ENCODE assay signal across 22 mouse cellular contexts in genomic region chr10:26351129-26351738, GRCm38 (mm10). TPM values are rescaled to one million over a fixed set of nuclear protein-coding genes. Genes with fewer than 3 reads are reported as not detected.
DNase-seq lines count a peak whose midpoint lies in the region; ATAC-seq and TF ChIP-seq lines count a peak whose summit lies in the region.
"Had no signal": no experiment of that assay in that cellular context is flagged by ENCODE, and none has a peak within 500 bp of the region (broad histone marks: within the 10 kb centered on the region; RNA-seq: fewer than 3 reads in every experiment).

No protein-coding gene starts in this region.

- peak; percentile 90 for DNase-seq in liver, adult 2 months (ENCODE audit: extremely low read depth, low read depth, low spot score)
- DNase-seq in liver, postnatal 0 days, result peak; percentile 33
- DNase-seq in B cell, adult 2 months, result no peak
- no peak for DNase-seq in frontal cortex, postnatal 36 days (ENCODE audit: low spot score in 2 of 2)
- DNase-seq: adrenal gland, postnatal 10 days; cerebellum, adult 9-11 months; gastrocnemius, adult 2 months; heart, postnatal 36 days; kidney, adult 2 months; kidney, postnatal 10 days had no signal

- H3K36me3 ChIP-seq in intestine, embryonic 16.5 days (ENCODE audit: control insufficient read depth, insufficient read depth, low read length), result peaks cover 3% of the 10 kb centered on the region; the same call in 1 of the 2 replicates
- no peaks in the 10 kb centered on the region; the same call in 1 of the 2 replicates for H3K36me3 ChIP-seq in intestine, embryonic 15.5 days
- peaks cover 27% of the 10 kb centered on the region for H3K36me3 ChIP-seq in embryonic facial prominence, embryonic 13.5 days
- H3K36me3 ChIP-seq in liver, adult 2 months (ENCODE audit: control insufficient read depth, insufficient read depth, low read length), result 0 out of 2 replicates have a peak, but pooled peaks cover 2% of the 10 kb centered on the region
- 0 out of 2 replicates have a peak, but pooled peaks cover 2% of the 10 kb centered on the region for H3K36me3 ChIP-seq in liver, postnatal 0 days (replicated peaks; ENCODE audit: insufficient read depth, low read length)

- no peak for TF ChIP-seq EP300 in liver, postnatal 0 days (IDR thresholded peaks at IDR 0.05; ENCODE audit: low read depth)

- 93% methylated on average over 7 of the region's 7 CpGs for WGBS in intestine, embryonic 16.5 days
- 89% methylated on average over 7 of the region's 7 CpGs for WGBS in intestine, embryonic 15.5 days
- WGBS in embryonic facial prominence, embryonic 13.5 days, result 80% methylated on average over 7 of the region's 7 CpGs
- 30% methylated on average over 7 of the region's 7 CpGs for whole genome bisulfite sequencing in liver, adult 2 months
- 65% methylated on average over 7 of the region's 7 CpGs for WGBS in liver, postnatal 0 days (ENCODE audit: insufficient replicate concordance)

- H3K9ac ChIP-seq in intestine, embryonic 16.5 days (ENCODE audit: low read depth, low read length), result no peak overlapping the region
- H3K9ac ChIP-seq in intestine, embryonic 15.5 days, result no peak overlapping the region
- no peak overlapping the region for H3K9ac ChIP-seq in embryonic facial prominence, embryonic 13.5 days
- no peak overlapping the region for H3K9ac ChIP-seq in liver, adult 2 months (ENCODE audit: low read depth, low read length)
- no peak overlapping the region for H3K9ac ChIP-seq in liver, postnatal 0 days (replicated peaks)
- H3K9ac ChIP-seq: embryonic facial prominence, embryonic 15.5 days; hindbrain, embryonic 14.5 days; limb, embryonic 12.5 days; lung, embryonic 15.5 days had no signal

- H3K9me3 ChIP-seq in intestine, embryonic 16.5 days (ENCODE audit: control insufficient read depth, low read length), result no peaks in the 10 kb centered on the region
- H3K9me3 ChIP-seq in intestine, embryonic 15.5 days, result no peaks in the 10 kb centered on the region
- peaks cover 3% of the 10 kb centered on the region; the same call in 1 of the 2 replicates for H3K9me3 ChIP-seq in embryonic facial prominence, embryonic 13.5 days
- H3K9me3 ChIP-seq in liver, postnatal 0 days (ENCODE audit: low read length), result no peaks in the 10 kb centered on the region
- H3K9me3 ChIP-seq: embryonic facial prominence, embryonic 15.5 days; heart, embryonic 10.5 days; limb, embryonic 12.5 days; lung, embryonic 15.5 days; midbrain, embryonic 10.5 days had no signal

- no peaks in the 10 kb centered on the region; the same call in 1 of the 2 replicates for H3K79me2 ChIP-seq in liver, adult 2 months (ENCODE audit: control insufficient read depth, insufficient read depth, low read length)

- no peak for TF ChIP-seq CTCF in liver, adult 2 months (IDR thresholded peaks at IDR 0.05; ENCODE audit: low read depth, low read length)
- no peak for TF ChIP-seq CTCF in liver, postnatal 0 days (IDR thresholded peaks at IDR 0.05; ENCODE audit: low read depth)

- H3K27ac ChIP-seq in intestine, embryonic 16.5 days (ENCODE audit: low read length), result no peak overlapping the region
- no peak overlapping the region for H3K27ac ChIP-seq in intestine, embryonic 15.5 days
- peak overlapping the region; percentile 44; the same call in 1 of the 2 replicates for H3K27ac ChIP-seq in embryonic facial prominence, embryonic 13.5 days
- H3K27ac ChIP-seq in liver, adult 2 months (replicated peaks; ENCODE audit: insufficient read depth, low read depth, low read length), result peak overlapping the region; percentile 23
- peak overlapping the region; percentile 58 for H3K27ac ChIP-seq in liver, postnatal 0 days (ENCODE audit: low read depth)
- H3K27ac ChIP-seq: embryonic facial prominence, embryonic 15.5 days; gastrocnemius, adult 2 months; heart, embryonic 10.5 days; hindbrain, embryonic 14.5 days; limb, embryonic 12.5 days; lung, embryonic 15.5 days; macrophage; midbrain, embryonic 10.5 days had no signal

- H3K27me3 ChIP-seq in intestine, embryonic 16.5 days (replicated peaks; ENCODE audit: control insufficient read depth, insufficient read depth, low read length), result no peaks in the 10 kb centered on the region
- no peaks in the 10 kb centered on the region for H3K27me3 ChIP-seq in intestine, embryonic 15.5 days (replicated peaks)
- no peaks in the 10 kb centered on the region for H3K27me3 ChIP-seq in embryonic facial prominence, embryonic 13.5 days
- H3K27me3 ChIP-seq in liver, adult 2 months (ENCODE audit: control insufficient read depth, insufficient read depth, low read length), result no peaks in the 10 kb centered on the region
- H3K27me3 ChIP-seq in liver, postnatal 0 days (ENCODE audit: insufficient read depth, low read length), result no peaks in the 10 kb centered on the region
- H3K27me3 ChIP-seq: embryonic facial prominence, embryonic 15.5 days; limb, embryonic 12.5 days; lung, embryonic 15.5 days; Patski had no signal

- no peak overlapping the region for H3K4me2 ChIP-seq in intestine, embryonic 16.5 days (ENCODE audit: low read depth, low read length)
- no peak overlapping the region for H3K4me2 ChIP-seq in intestine, embryonic 15.5 days (replicated peaks)
- H3K4me2 ChIP-seq in embryonic facial prominence, embryonic 13.5 days, result no peak overlapping the region
- H3K4me2 ChIP-seq in liver, postnatal 0 days (ENCODE audit: low read depth, low read length), result no peak overlapping the region
- H3K4me2 ChIP-seq: embryonic facial prominence, embryonic 15.5 days; hindbrain, embryonic 14.5 days; limb, embryonic 12.5 days; lung, embryonic 15.5 days had no signal

- no peak overlapping the region for H3K4me3 ChIP-seq in intestine, embryonic 16.5 days (ENCODE audit: low read length)
- no peak overlapping the region for H3K4me3 ChIP-seq in intestine, embryonic 15.5 days (replicated peaks)
- no peak overlapping the region for H3K4me3 ChIP-seq in embryonic facial prominence, embryonic 13.5 days
- no peak overlapping the region for H3K4me3 ChIP-seq in liver, adult 2 months (ENCODE audit: insufficient read depth, low read depth, low read length)
- no peak overlapping the region for H3K4me3 ChIP-seq in liver, postnatal 0 days (ENCODE audit: low read depth, low read length)
- H3K4me3 ChIP-seq: embryonic facial prominence, embryonic 15.5 days; gastrocnemius, adult 2 months; heart, embryonic 10.5 days; limb, embryonic 12.5 days; lung, embryonic 15.5 days; midbrain, embryonic 10.5 days had no signal

- TF ChIP-seq POLR2A in liver, adult 2 months (IDR thresholded peaks at IDR 0.05; ENCODE audit: extremely low read depth, insufficient read depth, low read length), result no peak

- no peaks in the 10 kb centered on the region for H3K4me1 ChIP-seq in intestine, embryonic 16.5 days (ENCODE audit: control insufficient read depth, insufficient read depth, low read length)
- H3K4me1 ChIP-seq in intestine, embryonic 15.5 days (replicated peaks), result no peaks in the 10 kb centered on the region
- H3K4me1 ChIP-seq in embryonic facial prominence, embryonic 13.5 days, result peaks cover 8% of the 10 kb centered on the region
- H3K4me1 ChIP-seq in liver, adult 2 months (ENCODE audit: control insufficient read depth, insufficient read depth, low read length), result peaks cover 7% of the 10 kb centered on the region
- H3K4me1 ChIP-seq in liver, postnatal 0 days (ENCODE audit: insufficient read depth), result no peaks in the 10 kb centered on the region; the same call in 1 of the 2 replicates
- H3K4me1 ChIP-seq: embryonic facial prominence, embryonic 15.5 days; heart, embryonic 10.5 days; lung, embryonic 15.5 days had no signal

- ATAC-seq in intestine, embryonic 16.5 days, result 0 out of 2 replicates have a peak, but pooled peaks have one; percentile 38
- ATAC-seq in intestine, embryonic 15.5 days, result no peak
- no peak for ATAC-seq in embryonic facial prominence, embryonic 13.5 days (ENCODE audit: insufficient number of reproducible peaks, insufficient read depth, low FRiP score, low TSS enrichment, low read depth)
- ATAC-seq in liver, postnatal 0 days, result peak; percentile 86
- ATAC-seq: activated CD4-positive, CD25-positive, alpha-beta regulatory T cell, adult 4 months; Patski had no signal

RNA-seq across cellular contexts. Expression of gene L3mbtl3, which starts 24.5 kb away (rescaled TPM):
- polyA plus RNA-seq in intestine, embryonic 16.5 days (2015; fragmentation: Nextera tagmentation; extraction: Ambion mirVana), result 7.4 and 8.3 TPM in 2 replicates
- 9.6 and 10.3 TPM in 2 replicates for polyA plus RNA-seq in intestine, embryonic 15.5 days (2015; fragmentation: Nextera tagmentation; extraction: Ambion mirVana)
- polyA plus RNA-seq in embryonic facial prominence, embryonic 13.5 days (2015; fragmentation: Nextera tagmentation; extraction: Ambion mirVana), result 22.5 and 24.3 TPM in 2 replicates
- 3.6 and 4.1 TPM in 2 replicates for total RNA-seq in liver, adult 2 months (2014; rRNA removed)
- 1.2 and 1.7 TPM in 2 replicates for polyA plus RNA-seq in liver, adult 2 months (2012; rRNA removed)
- 2.0 and 2.3 TPM in 2 replicates for polyA plus RNA-seq in liver, postnatal 0 days (2015; fragmentation: Nextera tagmentation; extraction: Ambion mirVana)

Comparison
In these comparisons a context has a peak if more than half of its experiments do, and no peak if none do; other contexts are left out.
1. ATAC-seq: peak in intestine, embryonic 16.5 days (single experiment) and liver, postnatal 0 days (single experiment); none in intestine, embryonic 15.5 days (single experiment) and embryonic facial prominence, embryonic 13.5 days (single experiment).
2. H3K27ac ChIP-seq: peak in embryonic facial prominence, embryonic 13.5 days (single experiment), liver, adult 2 months (single experiment) and liver, postnatal 0 days (single experiment); none in intestine, embryonic 16.5 days (single experiment) and intestine, embryonic 15.5 days (single experiment).
3. DNase-seq: peak in liver, adult 2 months (single experiment) and liver, postnatal 0 days (single experiment); none in B cell, adult 2 months (0 of 2) and frontal cortex, postnatal 36 days (0 of 2).